Mouse (Mus musculus) T-helper 2 cell (primary cell): ENCODE measurements around the gene Gm8206.
"Not testable (repeated sequence)": the region's sequence is repeated elsewhere in the genome, so short reads cannot be mapped to it uniquely, and the experiment has no call there.

Experiments
- in situ Hi-C: fragments of 300-600 bp; cut with MboI, MseI; formaldehyde crosslinking; loops from one replicate; pipeline ENCODE4 v1.15.1; 2025; ENCODE audit warnings: high pct_unique_total_duplicates

Gene Gm8206

DNA sequence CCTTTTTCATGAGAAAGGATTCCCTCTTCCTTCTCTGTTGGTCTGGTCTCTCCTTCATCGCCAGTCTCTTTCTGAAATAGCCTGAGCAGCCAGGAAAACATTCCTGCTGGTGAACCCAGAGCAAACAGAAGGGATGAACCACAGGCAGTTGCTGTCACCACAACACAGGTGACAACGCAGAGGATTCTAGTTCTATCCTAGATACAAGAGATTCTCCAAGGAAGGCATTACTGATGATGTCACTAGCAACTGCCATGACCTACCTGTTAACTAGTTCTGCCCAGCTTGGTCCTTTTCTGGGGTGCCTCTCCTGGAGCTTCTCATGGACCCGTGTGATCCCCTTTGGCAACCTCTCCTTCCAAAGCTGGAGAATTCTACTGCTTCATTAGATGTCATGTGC is at the start of gene Gm8206:
TSS of gene Gm8206 (minus strand) at position 101 of the 400 bp plus-strand sequence.
- in situ Hi-C loops: loop anchor here (25.0 kb wide), 1 partner anchor 1332 kb away; no protein-coding TSS in a partner anchor

DNA sequence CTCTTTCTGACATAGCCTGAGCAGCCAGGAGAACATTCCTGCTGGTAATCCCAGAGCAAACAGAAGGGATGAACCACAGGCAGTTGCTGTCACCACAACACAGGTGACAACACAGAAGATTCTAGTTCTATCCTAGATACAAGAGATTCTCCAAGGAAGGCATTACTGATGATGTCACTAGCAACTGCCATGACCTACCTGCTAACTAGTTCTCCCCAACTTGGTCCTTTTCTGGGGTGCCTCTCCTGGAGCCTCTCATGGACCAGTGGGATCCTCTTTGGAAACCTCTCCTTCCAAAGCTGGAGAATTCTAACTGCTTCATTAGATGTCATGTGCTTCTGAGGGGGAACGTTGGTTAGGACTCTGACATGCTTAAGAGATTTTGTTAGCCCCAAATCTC is 32.0 kb upstream of the Gm8206 start, which contains the start of gene Gm3476:
TSS of gene Gm3476 (minus strand) at position 101 of the 400 bp plus-strand sequence.
- in situ Hi-C loops: loop anchor here (25.0 kb wide), 2 partner anchors 787 to 1212 kb away; partner anchors contain the start of gene Gm5797

DNA sequence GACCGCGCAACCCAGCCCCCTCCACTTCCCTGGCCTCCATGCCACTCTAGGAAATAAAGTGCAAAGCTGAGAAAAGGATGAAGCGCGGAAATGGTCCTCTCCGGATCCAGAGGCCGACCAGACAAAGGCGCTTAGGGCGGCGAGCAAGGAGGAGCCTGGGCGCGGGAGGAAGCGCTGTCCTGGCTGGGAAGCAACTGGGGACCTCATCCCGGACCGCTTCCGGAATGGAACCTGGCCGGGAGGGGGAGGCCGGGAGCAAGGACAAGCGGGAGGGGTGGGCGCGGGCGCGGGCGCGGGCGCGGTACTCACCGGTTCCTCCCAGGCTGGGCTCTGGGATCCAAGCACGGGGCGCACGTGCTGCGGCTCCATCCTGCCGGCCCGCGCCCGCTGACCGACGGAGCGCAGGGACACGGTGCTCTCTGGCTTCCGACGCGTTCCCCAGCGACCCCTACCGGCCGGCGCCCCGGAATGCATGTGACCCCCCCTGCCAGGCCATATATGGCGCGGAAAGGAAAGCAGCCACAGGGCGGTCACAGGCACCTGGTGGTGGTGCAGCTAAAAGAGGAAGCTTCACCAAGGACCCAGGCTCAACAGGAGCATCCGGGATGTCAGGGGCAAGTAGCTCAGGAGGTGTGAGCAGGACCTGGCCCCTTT is 14.7 kb upstream of the Gm8206 start, which contains the start of gene Gm3468:
TSS of gene Gm3468 (minus strand) at position 394 of the 654 bp plus-strand sequence.
- in situ Hi-C loops: not testable (repeated sequence)

DNA sequence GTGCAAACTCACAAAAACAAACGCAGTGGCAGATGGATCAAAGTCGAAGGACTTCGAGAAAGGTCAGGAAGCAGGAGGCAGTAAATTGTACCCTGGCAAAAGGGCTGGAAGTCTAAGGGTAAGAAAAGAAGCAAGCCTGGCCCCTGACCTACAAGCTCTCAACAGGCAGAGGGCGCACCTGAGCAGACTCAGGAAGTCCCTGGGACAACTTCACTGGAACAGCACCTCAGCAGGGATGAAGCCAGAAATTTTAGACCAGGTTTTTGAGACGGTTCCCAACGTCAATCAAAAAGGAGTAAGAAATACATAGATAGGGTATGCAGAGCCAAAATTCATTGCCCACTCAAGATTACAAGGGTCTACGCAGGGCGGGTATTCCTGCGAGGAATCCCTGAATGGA is 13.8 kb upstream of the Gm8206 start:
- in situ Hi-C loops: not testable (repeated sequence)

DNA sequence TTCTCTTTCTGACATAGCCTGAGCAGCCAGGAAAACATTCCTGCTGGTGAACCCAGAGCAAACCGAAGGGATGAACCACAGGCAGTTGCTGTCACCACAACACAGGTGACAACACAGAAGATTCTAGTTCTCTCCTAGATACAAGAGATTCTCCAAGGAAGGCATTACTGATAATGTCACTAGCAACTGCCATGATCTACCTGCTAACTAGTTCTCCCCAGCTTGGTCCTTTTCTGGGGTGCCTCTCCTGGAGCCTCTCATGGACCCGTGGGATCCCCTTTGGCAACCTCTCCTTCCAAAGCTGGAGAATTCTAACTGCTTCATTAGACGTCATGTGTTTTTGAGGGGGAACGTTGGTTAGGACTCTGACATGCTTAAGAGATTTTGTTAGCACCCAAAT is 35.6 kb downstream of the Gm8206 start, which contains the start of gene Gm6337:
TSS of gene Gm6337 (minus strand) at position 101 of the 400 bp plus-strand sequence.
- in situ Hi-C loops: not testable (repeated sequence)

DNA sequence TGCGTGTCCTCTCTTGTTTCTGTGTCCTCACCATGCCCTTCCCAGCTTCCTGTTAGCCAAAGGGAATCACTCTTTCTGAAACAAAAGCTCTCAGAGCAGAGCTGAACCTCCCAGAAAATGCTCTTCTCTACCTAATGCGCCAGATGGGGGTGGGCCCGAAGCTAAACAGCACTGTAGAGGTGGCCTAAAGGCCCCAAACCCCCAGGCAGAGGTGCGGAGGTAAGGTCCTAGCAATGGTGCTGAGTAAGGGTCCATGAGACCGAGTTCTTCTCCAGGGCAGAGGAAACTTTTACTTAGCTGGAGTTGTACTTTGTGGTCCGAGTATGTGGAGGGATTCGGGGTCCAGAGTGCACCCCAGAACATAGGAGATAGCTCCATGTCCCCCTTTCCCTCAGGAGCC is 106.6 kb downstream of the Gm8206 start:
- in situ Hi-C loops: loop anchor here (25.0 kb wide), 1 partner anchor 1525 kb away; no protein-coding TSS in a partner anchor

DNA sequence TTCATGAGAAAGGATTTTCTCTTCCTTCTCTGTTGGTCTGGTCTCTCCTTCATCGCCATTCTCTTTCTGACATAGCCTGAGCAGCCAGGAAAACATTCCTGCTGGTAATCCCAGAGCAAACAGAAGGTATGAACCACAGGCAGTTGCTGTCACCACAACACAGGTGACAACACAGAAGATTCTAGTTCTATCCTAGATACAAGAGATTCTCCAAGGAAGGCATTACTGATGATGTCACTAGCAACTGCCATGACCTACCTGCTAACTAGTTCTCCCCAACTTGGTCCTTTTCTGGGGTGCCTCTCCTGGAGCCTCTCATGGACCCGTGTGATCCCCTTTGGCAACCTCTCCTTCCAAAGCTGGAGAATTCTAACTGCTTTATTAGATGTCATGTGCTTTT is 114.7 kb downstream of the Gm8206 start, which contains the start of gene Gm3453:
TSS of gene Gm3453 (minus strand) at position 101 of the 400 bp plus-strand sequence.
- in situ Hi-C loops: loop anchor here (25.0 kb wide), 1 partner anchor 1533 kb away; no protein-coding TSS in a partner anchor
